Mouse (Mus musculus): ENCODE measurements around the gene Cwc25.

GRCm38 (mm10) chr11:97775808-97776496 lies 9.6 kb upstream of the Cwc25 start, which contains the start of gene 1700001P01Rik:
- TF ChIP-seq CTCF (IDR thresholded peaks at IDR 0.05; ENCODE audit: low read depth, low read length): no peak
- TF ChIP-seq POLR2A (IDR thresholded peaks at IDR 0.05; ENCODE audit: borderline replicate concordance, low read depth, low read length): no peak
